Mouse (Mus musculus) brain, embryonic 18.5 days (tissue): Measurements from ENCODE around the gene Uox.

Source experiments
- DNase-seq: peaks from one replicate; pipeline ENCODE4 v3.0.0-alpha.2; 2012; ENCODE audit warnings: low read depth, low spot score

Gene Uox

GRCm38 (mm10) chr3:146570148-146570782 lies at the start of gene Uox:
Uox (plus strand) TSS chr3:146570426.
- no peak for DNase-seq

- DNase-seq = peak; percentile 88
Measured at GRCm38 (mm10) chr3:146520798-146521651, 49.2 kb upstream of the Uox start, which contains the start of gene Rpf1. Rpf1 (minus strand) TSS chr3:146521429.

GRCm38 (mm10) chr3:146521652-146522020 lies 48.6 kb upstream of the Uox start:
- no peak for DNase-seq

GRCm38 (mm10) chr3:146528335-146528734 lies 41.9 kb upstream of the Uox start:
- DNase-seq = no peak

GRCm38 (mm10) chr3:146534986-146535385 lies 35.2 kb upstream of the Uox start:
- DNase-seq = no peak

- no peak for DNase-seq
Measured at GRCm38 (mm10) chr3:146540521-146541273, 29.5 kb upstream of the Uox start.

- no peak for DNase-seq
Measured at GRCm38 (mm10) chr3:146543632-146544031, 26.6 kb upstream of the Uox start.

GRCm38 (mm10) chr3:146554816-146555215 lies 15.4 kb upstream of the Uox start:
- DNase-seq = no peak

GRCm38 (mm10) chr3:146556567-146556966 lies 13.7 kb upstream of the Uox start:
- DNase-seq = no peak

GRCm38 (mm10) chr3:146557507-146557906 lies 12.7 kb upstream of the Uox start:
- no peak for DNase-seq

- no peak for DNase-seq
Measured at GRCm38 (mm10) chr3:146562936-146563335, 7.3 kb upstream of the Uox start.

GRCm38 (mm10) chr3:146564268-146565064 lies 5.8 kb upstream of the Uox start:
- DNase-seq = peak; percentile 62

GRCm38 (mm10) chr3:146565065-146565411 lies 5.2 kb upstream of the Uox start:
- DNase-seq = no peak

- DNase-seq = no peak
Measured at GRCm38 (mm10) chr3:146567366-146567765, 2.9 kb upstream of the Uox start.

GRCm38 (mm10) chr3:146567884-146568530 lies 2.2 kb upstream of the Uox start:
- no peak for DNase-seq

GRCm38 (mm10) chr3:146569594-146569993 lies 632 bp upstream of the Uox start:
- no peak for DNase-seq

- no peak for DNase-seq
Measured at GRCm38 (mm10) chr3:146570939-146571338, 713 bp downstream of the Uox start.

GRCm38 (mm10) chr3:146571341-146571740 lies 1.1 kb downstream of the Uox start:
- DNase-seq = no peak

- DNase-seq = no peak
Measured at GRCm38 (mm10) chr3:146577591-146577990, 7.4 kb downstream of the Uox start.

GRCm38 (mm10) chr3:146580039-146580729 lies 10.0 kb downstream of the Uox start:
- no peak for DNase-seq
